Mouse (Mus musculus): Measurements from ENCODE around the gene Gm37240. TPM values are rescaled to one million over a fixed set of nuclear protein-coding genes. Genes with fewer than 3 reads are reported as not detected.

Gene Gm37240
- polyA plus RNA-seq, 1 experiment: not detected

- no peak for TF ChIP-seq GATA1 (IDR thresholded peaks at IDR 0.05; ENCODE audit: low read length)
Measured at GRCm38 (mm10) chr3:85391756-85392155, 495.6 kb downstream of the Gm37240 start.

GRCm38 (mm10) chr3:85391111-85391510 is 496.2 kb downstream of the Gm37240 start:
- no peak for TF ChIP-seq GATA1 (IDR thresholded peaks at IDR 0.05; ENCODE audit: low read length)

- no peak for TF ChIP-seq GATA1 (IDR thresholded peaks at IDR 0.05; ENCODE audit: low read length)
Measured at GRCm38 (mm10) chr3:85385371-85385770, 501.9 kb downstream of the Gm37240 start.

GRCm38 (mm10) chr3:85383330-85383729 is 504.0 kb downstream of the Gm37240 start:
- TF ChIP-seq GATA1 (IDR thresholded peaks at IDR 0.05; ENCODE audit: low read length): no peak

- TF ChIP-seq GATA1 (IDR thresholded peaks at IDR 0.05; ENCODE audit: low read length): no peak
Measured at GRCm38 (mm10) chr3:85378703-85379395, 508.5 kb downstream of the Gm37240 start.

GRCm38 (mm10) chr3:85377946-85378702 is 509.2 kb downstream of the Gm37240 start:
- no peak for TF ChIP-seq GATA1 (IDR thresholded peaks at IDR 0.05; ENCODE audit: low read length)

- TF ChIP-seq GATA1 (IDR thresholded peaks at IDR 0.05; ENCODE audit: low read length): no peak
Measured at GRCm38 (mm10) chr3:85377505-85377904, 509.8 kb downstream of the Gm37240 start.

- TF ChIP-seq GATA1 (IDR thresholded peaks at IDR 0.05; ENCODE audit: low read length): no peak
Measured at GRCm38 (mm10) chr3:85376541-85376940, 510.8 kb downstream of the Gm37240 start.

GRCm38 (mm10) chr3:85373039-85373438 is 514.3 kb downstream of the Gm37240 start:
- no peak for TF ChIP-seq GATA1 (IDR thresholded peaks at IDR 0.05; ENCODE audit: low read length)

- no peak for TF ChIP-seq GATA1 (IDR thresholded peaks at IDR 0.05; ENCODE audit: low read length)
Measured at GRCm38 (mm10) chr3:85369847-85370246, 517.5 kb downstream of the Gm37240 start.

GRCm38 (mm10) chr3:85369157-85369556 is 518.2 kb downstream of the Gm37240 start:
- TF ChIP-seq GATA1 (IDR thresholded peaks at IDR 0.05; ENCODE audit: low read length): no peak

GRCm38 (mm10) chr3:85368354-85369120 is 518.8 kb downstream of the Gm37240 start:
- TF ChIP-seq GATA1 (IDR thresholded peaks at IDR 0.05; ENCODE audit: low read length): no peak

GRCm38 (mm10) chr3:85364591-85365343 is 522.6 kb downstream of the Gm37240 start:
- no peak for TF ChIP-seq GATA1 (IDR thresholded peaks at IDR 0.05; ENCODE audit: low read length)

GRCm38 (mm10) chr3:85362883-85363282 is 524.4 kb downstream of the Gm37240 start:
- no peak for TF ChIP-seq GATA1 (IDR thresholded peaks at IDR 0.05; ENCODE audit: low read length)

- TF ChIP-seq GATA1 (IDR thresholded peaks at IDR 0.05; ENCODE audit: low read length): no peak
Measured at GRCm38 (mm10) chr3:85356373-85356772, 530.9 kb downstream of the Gm37240 start.

All from G1E-ER4 (cell line).